Mouse (Mus musculus): ENCODE results near the gene Gm12166. TPM values are rescaled to one million over a fixed set of nuclear protein-coding genes. Genes with fewer than 3 reads are reported as not detected.
A peak's percentile ranks its signal among the peaks of the same experiment; 100 is the strongest.

The Gm12166 gene
- polyA plus RNA-seq, 1 experiment, result 5.5 TPM

DNA sequence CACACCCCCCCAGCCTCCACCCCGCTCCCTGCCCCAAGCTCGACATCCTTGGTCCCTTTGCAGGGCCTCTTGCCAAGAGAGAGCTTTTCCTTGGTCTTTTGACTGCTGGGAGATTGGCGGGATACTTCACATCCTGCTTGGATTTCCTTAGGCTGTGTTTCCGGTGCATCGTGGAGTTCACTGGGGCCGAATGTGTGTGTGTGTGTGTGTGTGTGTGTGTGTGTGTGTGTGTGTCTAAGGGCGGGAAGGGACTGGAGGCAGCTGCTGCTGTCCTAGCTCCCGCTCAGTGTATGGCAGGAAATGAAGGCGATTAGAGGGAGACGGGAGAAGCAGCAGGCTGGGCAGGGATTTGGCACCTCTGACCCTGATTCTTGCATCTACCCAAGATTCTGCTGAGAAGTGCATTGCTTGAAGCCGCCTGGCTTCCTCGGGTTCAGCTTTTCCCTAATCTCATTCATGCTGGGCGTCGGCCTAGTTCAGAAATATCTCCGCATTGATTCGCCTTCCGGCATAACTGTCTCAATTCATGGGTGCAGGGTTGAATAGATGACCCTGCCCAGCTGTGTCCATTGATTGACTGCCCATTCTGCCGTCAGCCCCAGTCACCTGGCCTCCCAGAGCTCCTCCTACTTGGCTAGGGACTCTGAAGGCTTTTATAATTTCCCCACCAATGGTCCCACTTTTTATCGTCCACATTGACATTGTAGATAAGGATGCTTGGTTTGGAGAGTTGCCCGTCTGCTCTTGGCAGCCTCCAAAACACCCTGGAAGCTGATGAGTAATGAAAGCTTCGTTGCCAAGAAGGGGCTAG, 13.3 kb upstream of the Gm12166 start:
- Histone ChIP-seq H3K27ac (ENCODE audit: control insufficient read depth, insufficient read depth, low read depth, low read length) (no peak overlapping the region; the same call in 1 of the 2 replicates), H3K36me3 (ENCODE audit: control insufficient read depth, insufficient read depth, low read length) (no peaks in the 10 kb centered on the region), H3K27me3 (ENCODE audit: control insufficient read depth, insufficient read depth, low read length) (no peaks in the 10 kb centered on the region), H3K4me3 (ENCODE audit: control insufficient read depth, low read depth, low read length) (no peak overlapping the region), H3K4me1 (ENCODE audit: control insufficient read depth, insufficient read depth, low read length) (peaks cover 2% of the 10 kb centered on the region)
- TF ChIP-seq POLR2A (IDR thresholded peaks at IDR 0.05; ENCODE audit: control insufficient read depth, low read depth, low read length) (no peak), CTCF (IDR thresholded peaks at IDR 0.05; ENCODE audit: control insufficient read depth, insufficient read depth, insufficient replicate concordance, low read depth, low read length) (no peak)

DNA sequence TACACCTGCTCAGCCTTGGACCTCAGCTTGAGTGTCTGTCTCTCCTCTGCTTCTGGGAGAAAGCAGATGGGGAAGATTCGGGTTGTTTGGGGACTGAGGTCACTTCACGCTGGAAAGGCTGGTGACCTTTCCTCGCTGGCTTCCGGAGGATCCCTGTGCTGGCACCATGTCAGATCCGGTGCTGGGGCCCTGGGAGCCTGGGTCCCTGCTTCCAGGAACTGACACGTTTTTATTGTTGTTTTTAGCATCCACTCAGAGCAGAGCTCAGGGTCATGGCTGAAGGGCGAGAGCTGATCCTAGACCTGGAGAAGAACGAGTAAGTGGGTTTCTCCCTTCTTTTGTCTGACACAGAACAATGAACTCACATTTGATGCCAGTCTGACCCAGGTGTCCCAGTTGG, 12.6 kb upstream of the Gm12166 start:
- TF ChIP-seq CTCF (IDR thresholded peaks at IDR 0.05; ENCODE audit: control insufficient read depth, insufficient read depth, insufficient replicate concordance, low read depth, low read length), result no peak
- TF ChIP-seq POLR2A (IDR thresholded peaks at IDR 0.05; ENCODE audit: control insufficient read depth, low read depth, low read length), result no peak
- H3K27ac ChIP-seq (ENCODE audit: control insufficient read depth, insufficient read depth, low read depth, low read length), result no peak overlapping the region
- H3K27me3 ChIP-seq (ENCODE audit: control insufficient read depth, insufficient read depth, low read length), result no peaks in the 10 kb centered on the region
- H3K36me3 ChIP-seq (ENCODE audit: control insufficient read depth, insufficient read depth, low read length), result no peaks in the 10 kb centered on the region
- no peak overlapping the region for H3K4me3 ChIP-seq (ENCODE audit: control insufficient read depth, low read depth, low read length)
- peaks cover 2% of the 10 kb centered on the region for H3K4me1 ChIP-seq (ENCODE audit: control insufficient read depth, insufficient read depth, low read length)

DNA sequence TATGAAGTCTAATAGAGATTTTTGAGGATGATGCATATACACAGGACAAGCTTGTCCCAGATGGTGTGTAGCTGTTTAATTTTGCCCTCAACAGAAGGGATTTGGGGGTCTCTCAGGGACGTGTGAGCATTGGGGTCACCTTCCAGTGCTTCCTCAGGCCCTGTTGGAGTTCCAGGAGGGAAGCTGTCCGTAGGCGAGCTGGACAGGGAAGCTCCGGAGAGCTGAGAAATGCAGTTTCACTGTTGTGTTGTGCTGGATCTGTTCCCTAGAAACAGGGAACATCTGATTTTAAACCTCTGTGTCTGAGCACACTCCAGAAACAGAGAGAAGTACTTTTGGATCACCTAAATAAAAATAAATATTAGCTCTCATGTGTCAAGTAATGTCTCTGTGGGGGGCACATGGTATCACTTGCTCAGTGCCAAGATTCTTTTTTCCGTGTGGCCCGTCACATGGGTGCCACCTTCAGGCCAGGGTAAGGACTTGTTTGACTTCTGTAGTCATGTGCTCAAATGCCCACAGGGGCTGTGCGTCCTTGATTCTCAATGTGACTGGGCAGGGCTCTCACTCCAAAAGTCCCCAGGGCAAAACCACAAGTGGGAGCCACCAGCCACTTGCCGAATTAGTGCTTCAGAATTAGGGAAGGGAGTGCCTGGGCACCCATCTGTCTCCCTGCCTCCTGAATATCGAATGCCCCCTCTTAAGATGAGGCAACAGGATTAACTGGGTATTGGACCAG, 11.0 kb upstream of the Gm12166 start:
- 0 out of 2 replicates have a peak, but pooled peaks have one; percentile 21 for TF ChIP-seq CTCF (IDR thresholded peaks at IDR 0.05; ENCODE audit: control insufficient read depth, insufficient read depth, insufficient replicate concordance, low read depth, low read length)
- no peak for TF ChIP-seq POLR2A (IDR thresholded peaks at IDR 0.05; ENCODE audit: control insufficient read depth, low read depth, low read length)
- Histone ChIP-seq H3K4me3 (ENCODE audit: control insufficient read depth, low read depth, low read length) (no peak overlapping the region), H3K27ac (ENCODE audit: control insufficient read depth, insufficient read depth, low read depth, low read length) (no peak overlapping the region), H3K36me3 (ENCODE audit: control insufficient read depth, insufficient read depth, low read length) (no peaks in the 10 kb centered on the region), H3K27me3 (ENCODE audit: control insufficient read depth, insufficient read depth, low read length) (no peaks in the 10 kb centered on the region), H3K4me1 (ENCODE audit: control insufficient read depth, insufficient read depth, low read length) (no peaks in the 10 kb centered on the region)

DNA sequence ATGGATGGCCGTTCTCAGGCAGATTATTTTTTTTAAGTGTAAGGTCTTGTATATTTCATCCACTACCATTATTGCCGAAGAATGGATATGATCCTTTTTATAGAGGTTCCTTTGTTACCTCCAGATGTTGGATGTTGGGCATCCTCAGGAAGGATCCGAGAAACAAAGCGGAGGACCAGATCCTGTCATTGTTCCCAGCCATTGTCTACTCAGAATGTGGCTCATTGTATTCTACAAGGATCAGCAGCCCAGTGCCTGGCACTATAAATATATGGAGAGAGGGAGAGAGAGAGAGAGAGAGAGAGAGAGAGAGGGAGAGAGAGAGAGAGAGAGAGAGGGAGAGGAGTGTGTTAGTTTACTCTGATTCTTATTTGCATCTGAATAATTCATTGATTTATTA, 10.4 kb upstream of the Gm12166 start:
- no peak overlapping the region for H3K27ac ChIP-seq (ENCODE audit: control insufficient read depth, insufficient read depth, low read depth, low read length)
- no peak overlapping the region for H3K4me3 ChIP-seq (ENCODE audit: control insufficient read depth, low read depth, low read length)
- no peaks in the 10 kb centered on the region for H3K36me3 ChIP-seq (ENCODE audit: control insufficient read depth, insufficient read depth, low read length)
- H3K4me1 ChIP-seq (ENCODE audit: control insufficient read depth, insufficient read depth, low read length), result no peaks in the 10 kb centered on the region
- no peaks in the 10 kb centered on the region for H3K27me3 ChIP-seq (ENCODE audit: control insufficient read depth, insufficient read depth, low read length)
- TF ChIP-seq POLR2A (IDR thresholded peaks at IDR 0.05; ENCODE audit: control insufficient read depth, low read depth, low read length), result no peak
- TF ChIP-seq CTCF (IDR thresholded peaks at IDR 0.05; ENCODE audit: control insufficient read depth, insufficient read depth, insufficient replicate concordance, low read depth, low read length), result no peak

DNA sequence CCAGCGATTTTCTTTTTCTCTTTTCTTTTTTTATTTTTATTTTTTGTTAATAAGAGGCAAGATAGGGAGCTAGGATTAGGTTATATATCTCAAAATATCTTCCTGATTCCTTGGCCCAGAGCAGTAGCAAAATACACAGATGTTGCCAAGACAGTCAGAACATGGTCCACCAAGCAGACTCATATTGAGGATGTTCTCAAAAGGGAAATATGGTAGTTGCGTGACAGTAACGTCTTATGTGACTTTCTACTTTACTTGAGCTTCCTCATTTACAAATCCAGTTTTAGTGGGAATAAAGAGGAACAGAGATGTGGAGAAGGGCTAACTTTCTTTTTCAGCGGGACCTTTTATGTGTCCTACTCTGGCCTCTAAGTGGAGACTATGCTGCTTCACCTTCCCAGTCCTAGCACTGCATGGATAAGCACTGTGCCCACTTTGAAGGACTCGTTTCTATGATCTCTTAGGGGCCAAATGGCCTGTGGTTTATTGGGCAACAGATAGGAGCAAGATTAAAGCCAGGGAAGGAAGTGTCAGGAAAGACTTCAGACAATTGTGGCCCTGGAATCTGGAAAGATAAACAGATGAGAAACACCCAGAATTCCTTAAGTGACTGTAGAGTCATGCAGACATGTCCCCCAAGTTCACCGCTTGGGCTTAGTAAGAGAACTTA, 9.8 kb upstream of the Gm12166 start:
- Histone ChIP-seq H3K27me3 (ENCODE audit: control insufficient read depth, insufficient read depth, low read length) (no peaks in the 10 kb centered on the region), H3K4me3 (ENCODE audit: control insufficient read depth, low read depth, low read length) (no peak overlapping the region), H3K36me3 (ENCODE audit: control insufficient read depth, insufficient read depth, low read length) (no peaks in the 10 kb centered on the region), H3K27ac (ENCODE audit: control insufficient read depth, insufficient read depth, low read depth, low read length) (no peak overlapping the region), H3K4me1 (ENCODE audit: control insufficient read depth, insufficient read depth, low read length) (peaks cover 1% of the 10 kb centered on the region; the same call in 1 of the 2 replicates)
- TF ChIP-seq POLR2A (IDR thresholded peaks at IDR 0.05; ENCODE audit: control insufficient read depth, low read depth, low read length), result no peak

DNA sequence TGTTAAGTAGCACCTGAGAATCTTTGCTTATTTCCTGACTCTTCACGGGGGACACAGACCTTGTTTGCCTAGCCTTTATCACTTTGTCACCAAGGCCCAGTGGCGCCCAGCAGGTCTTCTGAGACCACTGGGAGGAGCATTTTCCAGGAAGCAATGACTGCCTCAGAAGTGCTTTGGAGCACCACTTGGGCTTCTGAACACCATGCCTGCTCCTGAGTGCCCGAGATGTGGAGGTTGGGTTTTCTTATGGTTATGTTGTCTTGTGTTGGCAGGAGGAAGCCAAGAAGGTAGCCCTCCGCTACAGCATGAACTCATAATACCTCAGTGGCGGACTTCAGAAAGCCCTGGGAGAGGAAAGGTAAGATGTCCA, 8.5 kb upstream of the Gm12166 start:
- H3K36me3 ChIP-seq (ENCODE audit: control insufficient read depth, insufficient read depth, low read length), result no peaks in the 10 kb centered on the region
- peaks cover 12% of the 10 kb centered on the region for H3K4me1 ChIP-seq (ENCODE audit: control insufficient read depth, insufficient read depth, low read length)
- TF ChIP-seq POLR2A (IDR thresholded peaks at IDR 0.05; ENCODE audit: control insufficient read depth, low read depth, low read length), result no peak
- TF ChIP-seq CTCF (IDR thresholded peaks at IDR 0.05; ENCODE audit: control insufficient read depth, insufficient read depth, insufficient replicate concordance, low read depth, low read length), result no peak
- no peak overlapping the region for H3K27ac ChIP-seq (ENCODE audit: control insufficient read depth, insufficient read depth, low read depth, low read length)
- no peaks in the 10 kb centered on the region; the same call in 1 of the 2 replicates for H3K27me3 ChIP-seq (ENCODE audit: control insufficient read depth, insufficient read depth, low read length)
- no peak overlapping the region for H3K4me3 ChIP-seq (ENCODE audit: control insufficient read depth, low read depth, low read length)
